Mouse (Mus musculus) ES-Bruce4 (cell line): Measurements from ENCODE around the gene Wwc2.

Experiments used
- CTCF ChIP-seq: IDR thresholded peaks from one replicate; pipeline ENCODE4 v1.8.1; 2011; ENCODE audit warnings: low read depth, low read length
- EP300 ChIP-seq: IDR thresholded peaks from 2 replicates; pipeline ENCODE4 v1.6.1; 2011; ENCODE audit warnings: low read depth, low read length; ENCODE audit not compliant: insufficient read depth
- POLR2A ChIP-seq: IDR thresholded peaks from one replicate; pipeline ENCODE4 v1.8.1; 2011; ENCODE audit warnings: low read length; ENCODE audit not compliant: insufficient read depth

DNA sequence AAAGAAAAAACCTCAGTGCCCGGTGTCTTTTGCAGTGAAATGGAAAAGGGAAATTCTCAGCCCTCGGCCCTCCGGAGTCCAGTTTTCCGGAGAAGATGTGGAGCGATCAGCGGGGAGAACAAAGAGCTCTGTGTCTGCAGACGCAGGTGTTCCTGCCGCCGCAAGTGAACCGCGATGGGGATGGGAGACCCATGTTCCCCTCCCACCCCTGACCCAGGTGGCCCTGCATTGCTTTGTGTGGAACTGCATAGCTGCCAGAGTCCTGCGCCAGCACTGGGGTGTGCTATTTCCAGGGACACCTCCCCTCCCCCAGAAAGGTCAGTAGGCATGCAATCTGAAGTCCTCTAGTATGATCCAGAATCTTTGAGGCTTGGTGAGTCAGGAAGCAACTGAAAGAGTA, 179.5 kb downstream of the Wwc2 start:
- TF ChIP-seq CTCF (no peak), POLR2A (no peak), EP300 (no peak)
